Mouse (Mus musculus) ovary, postnatal 36 days (tissue): Measurements from ENCODE around the gene Cyp46a1.

Source experiments
- DNase-seq: peaks from one replicate; pipeline ENCODE4 v3.0.0; 2022; ENCODE audit warnings: low spot score, mixed read lengths

Cyp46a1 gene

GRCm38 (mm10) chr12:108333895-108334445 is at the start of gene Cyp46a1:
Gene Cyp46a1, plus strand, starts transcription at chr12:108334381.
- DNase-seq = peak; percentile 100

- no peak for DNase-seq
Observed at GRCm38 (mm10) chr12:108284455-108285224, 49.5 kb upstream of the Cyp46a1 start.

GRCm38 (mm10) chr12:108285225-108286011 is 48.8 kb upstream of the Cyp46a1 start:
- no peak for DNase-seq

GRCm38 (mm10) chr12:108286381-108286780 is 47.8 kb upstream of the Cyp46a1 start:
- DNase-seq = no peak

GRCm38 (mm10) chr12:108287011-108287410 is 47.2 kb upstream of the Cyp46a1 start:
- no peak for DNase-seq

GRCm38 (mm10) chr12:108288127-108288880 is 45.9 kb upstream of the Cyp46a1 start:
- DNase-seq = no peak

GRCm38 (mm10) chr12:108292419-108292818 is 41.8 kb upstream of the Cyp46a1 start:
- DNase-seq = no peak

- peak; percentile 70 for DNase-seq
Observed at GRCm38 (mm10) chr12:108292957-108293356, 41.2 kb upstream of the Cyp46a1 start.

- DNase-seq = no peak
Observed at GRCm38 (mm10) chr12:108294620-108295019, 39.6 kb upstream of the Cyp46a1 start.

- DNase-seq = no peak
Observed at GRCm38 (mm10) chr12:108297033-108297432, 37.1 kb upstream of the Cyp46a1 start.

GRCm38 (mm10) chr12:108301006-108301405 is 33.2 kb upstream of the Cyp46a1 start:
- DNase-seq = no peak

GRCm38 (mm10) chr12:108303778-108304365 is 30.3 kb upstream of the Cyp46a1 start:
- no peak for DNase-seq

GRCm38 (mm10) chr12:108305172-108305571 is 29.0 kb upstream of the Cyp46a1 start:
- no peak for DNase-seq

GRCm38 (mm10) chr12:108305812-108306794 is 28.1 kb upstream of the Cyp46a1 start, which contains the start of gene Hhipl1:
Gene Hhipl1, plus strand, starts transcription at chr12:108306270.
- peak; percentile 54 for DNase-seq

- DNase-seq = peak; percentile 53
Observed at GRCm38 (mm10) chr12:108307553-108307952, 26.6 kb upstream of the Cyp46a1 start.

- DNase-seq = no peak
Observed at GRCm38 (mm10) chr12:108308363-108308856, 25.8 kb upstream of the Cyp46a1 start.

- DNase-seq = no peak
Observed at GRCm38 (mm10) chr12:108309116-108309794, 24.9 kb upstream of the Cyp46a1 start.

- no peak for DNase-seq
Observed at GRCm38 (mm10) chr12:108310041-108310440, 24.1 kb upstream of the Cyp46a1 start.

- no peak for DNase-seq
Observed at GRCm38 (mm10) chr12:108310456-108311027, 23.6 kb upstream of the Cyp46a1 start.
